Mouse (Mus musculus) urinary bladder, postnatal 10 days (tissue): Measurements from ENCODE around the gene Fam174b.

Experiments
- DNase-seq: peaks from one replicate; pipeline ENCODE4 v3.0.0; 2022; ENCODE audit warnings: low spot score

Fam174b gene

DNA sequence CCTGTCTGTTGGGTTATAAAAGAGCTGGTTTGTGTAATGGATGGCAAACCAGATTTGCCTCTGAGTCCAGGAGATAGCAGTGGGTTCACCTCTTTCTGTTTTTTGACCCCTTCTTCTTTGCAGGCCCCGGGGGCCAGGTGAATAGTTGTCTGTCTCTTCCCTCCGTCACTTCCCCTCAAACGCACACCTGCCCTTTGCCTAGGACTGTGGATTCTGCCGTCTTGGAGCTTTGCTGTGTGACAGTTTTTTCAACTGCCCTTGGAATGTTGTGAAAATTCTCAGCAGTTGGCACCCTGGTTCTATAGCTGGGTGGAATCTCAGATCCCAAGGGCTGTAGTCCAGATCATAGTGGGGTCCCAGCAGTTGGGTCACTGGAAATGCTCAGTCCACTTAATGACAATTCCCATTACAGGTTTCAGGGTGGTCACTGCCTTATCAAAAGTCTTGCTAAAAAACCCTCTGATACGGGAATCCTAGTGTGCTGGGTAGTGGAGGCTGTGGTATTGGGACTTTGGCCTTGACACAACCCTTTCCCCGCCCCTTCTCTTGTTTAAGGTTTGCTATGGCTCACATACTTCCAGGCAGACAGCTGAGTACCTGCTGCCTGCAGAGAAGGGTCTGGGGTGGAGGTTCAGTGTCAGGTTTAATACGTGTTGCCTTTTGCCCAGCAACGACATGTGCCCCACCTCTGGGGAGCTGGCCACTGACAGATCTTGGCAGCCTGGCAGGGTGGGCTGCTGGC is 76.3 kb downstream of the Fam174b start:
- DNase-seq, result no peak

DNA sequence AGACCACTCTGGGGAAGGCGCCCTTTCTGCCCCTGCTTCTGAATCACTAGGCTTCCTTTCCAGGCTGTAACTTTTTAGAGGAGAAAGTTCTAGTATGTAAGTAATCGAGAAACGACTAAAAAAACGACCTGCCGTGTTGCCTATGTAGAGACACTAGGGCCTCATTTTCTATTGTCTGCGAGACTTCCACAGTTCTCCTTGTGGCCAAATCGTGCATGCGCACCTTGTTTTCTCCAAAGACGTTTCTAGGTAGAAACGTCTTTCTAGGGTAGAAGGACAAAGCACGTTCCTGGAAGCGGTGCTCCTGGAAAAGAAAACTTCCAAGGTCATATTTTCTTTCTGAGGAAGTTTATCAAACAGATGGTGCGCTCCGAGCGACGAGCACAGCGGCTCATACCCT is 79.3 kb downstream of the Fam174b start:
- DNase-seq, result no peak
